Mouse (Mus musculus) hindbrain, embryonic 15.5 days (tissue): ENCODE data around the gene Nop16. TPM values are rescaled to one million over a fixed set of nuclear protein-coding genes. Genes with fewer than 3 reads are reported as not detected.
"Not testable (repeated sequence)": the region's sequence is repeated elsewhere in the genome, so short reads cannot be mapped to it uniquely, and the experiment has no call there.

Source experiments
- ATAC-seq: fragments of 200-750 bp; cut with Nextera tagmentation; 2 replicates; pipeline ENCODE4 v1.8.0; 2017; ENCODE audit warnings: low read depth, moderate number of reproducible peaks, moderate TSS enrichment; ENCODE audit not compliant: low FRiP score
- H3K27ac ChIP-seq: fragments of 300-500 bp; sonication (generic); replicated peaks from 2 replicates; pipeline ENCODE4 v1.5.1; 2015; ENCODE audit warnings: mild to moderate bottlenecking, inconsistent platforms
- H3K27me3 ChIP-seq: fragments of 300-500 bp; sonication (generic); 2 replicates; pipeline ENCODE4 v1.6.1; 2015; ENCODE audit warnings: control low read depth, inconsistent platforms
- H3K36me3 ChIP-seq: fragments of 300-500 bp; sonication (generic); 2 replicates; pipeline ENCODE4 v1.6.1; 2015; ENCODE audit warnings: control low read depth, inconsistent platforms
- H3K4me1 ChIP-seq: fragments of 300-500 bp; sonication (generic); replicated peaks from 2 replicates; pipeline ENCODE4 v1.6.1; 2015; ENCODE audit warnings: control low read depth, inconsistent platforms
- H3K4me2 ChIP-seq: fragments of 300-500 bp; sonication (generic); 2 replicates; pipeline ENCODE4 v1.6.1; 2015; ENCODE audit warnings: moderate library complexity, mild to moderate bottlenecking, inconsistent platforms
- H3K4me3 ChIP-seq: fragments of 300-500 bp; sonication (generic); 2 replicates; pipeline ENCODE4 v1.5.1; 2015; ENCODE audit warnings: mild to moderate bottlenecking, inconsistent platforms
- H3K9ac ChIP-seq: fragments of 300-500 bp; sonication (generic); 2 replicates; pipeline ENCODE4 v1.6.1; 2015; ENCODE audit warnings: inconsistent platforms
- H3K9me3 ChIP-seq: fragments of 300-500 bp; sonication (generic); 2 replicates; pipeline ENCODE4 v1.6.1; 2016; ENCODE audit warnings: control low read depth, inconsistent platforms
- WGBS: fragments of 180-500 bp; shearing (Covaris S2); methylation state at CpG from one replicate; pipeline ENCODE4 v1.1.7; 2015; 5-methylcytosine and 5-hydroxymethylcytosine counted together
- polyA plus RNA-seq: library from polyadenylated mRNA; unstranded; fragments of >200 nt; fragmentation: Nextera tagmentation; extraction: Ambion mirVana; gene quantifications from 2 replicates; pipeline ENCODE4 v1.2.1, GENCODE M21; 2015

The Nop16 gene
- 58.0 and 62.0 TPM in 2 replicates for polyA plus RNA-seq

GRCm38 (mm10) chr13:54589996-54590951 is at the start of gene Nop16, which contains the start of gene Higd2a:
Nop16 (minus strand) TSS chr13:54590090.
Higd2a (plus strand) TSS chr13:54590207.
- H3K27me3 ChIP-seq, result no peaks in the 10 kb centered on the region
- peaks cover 33% of the 10 kb centered on the region for H3K4me1 ChIP-seq
- ATAC-seq, result peak; percentile 97
- peaks cover 16% of the 10 kb centered on the region for H3K36me3 ChIP-seq
- H3K4me3 ChIP-seq, result peak within 1 kb of the TSS; percentile 95
- under 1% methylated on average over 51 of the region's 51 CpGs for WGBS
- peak within 1 kb of the TSS; percentile 77 for H3K4me2 ChIP-seq
- H3K9ac ChIP-seq, result peak within 1 kb of the TSS; percentile 97
- no peaks in the 10 kb centered on the region for H3K9me3 ChIP-seq
- H3K27ac ChIP-seq, result peak within 1 kb of the TSS; percentile 96

- Histone ChIP-seq H3K4me2 (no peak overlapping the region), H3K4me1 (no peaks in the 10 kb centered on the region), H3K4me3 (no peak overlapping the region), H3K27me3 (no peaks in the 10 kb centered on the region), H3K36me3 (peaks cover 10% of the 10 kb centered on the region), H3K9ac (no peak overlapping the region), H3K27ac (no peak overlapping the region), H3K9me3 (no peaks in the 10 kb centered on the region)
- 94% methylated on average over 3 of the region's 3 CpGs for WGBS
- no peak for ATAC-seq
Measured at GRCm38 (mm10) chr13:54635011-54635410, 45.1 kb upstream of the Nop16 start.

DNA sequence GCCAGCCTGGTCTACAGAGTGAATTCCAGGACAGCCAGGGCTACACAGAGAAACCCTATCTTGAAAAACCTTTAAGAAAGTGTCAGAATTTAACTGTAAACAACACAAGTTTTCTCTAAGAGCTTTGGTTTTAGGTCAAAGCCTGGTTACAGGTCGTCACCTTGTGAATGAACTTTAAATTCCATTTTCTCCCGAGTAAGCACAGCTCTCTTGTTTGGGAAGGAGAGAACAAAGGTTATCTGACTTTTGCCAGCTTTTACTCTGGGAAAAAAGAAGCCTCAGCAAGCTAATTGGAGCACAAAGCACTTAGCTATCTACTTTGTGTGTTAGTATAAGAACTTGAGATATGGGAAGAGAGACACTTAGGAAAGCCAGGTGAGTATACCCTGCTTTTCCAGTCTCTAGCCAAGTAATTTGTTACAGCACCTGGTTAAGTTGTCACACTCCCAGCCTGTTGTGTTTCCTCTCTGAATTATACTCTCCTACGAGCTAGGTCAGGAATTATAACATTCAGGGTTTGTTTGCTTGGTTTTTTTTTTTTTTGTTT is 42.9 kb upstream of the Nop16 start:
- Histone ChIP-seq H3K4me2 (no peak overlapping the region), H3K9me3 (no peaks in the 10 kb centered on the region), H3K27me3 (no peaks in the 10 kb centered on the region), H3K4me1 (no peaks in the 10 kb centered on the region), H3K27ac (no peak overlapping the region), H3K36me3 (peaks cover 3% of the 10 kb centered on the region; the same call in 1 of the 2 replicates), H3K4me3 (no peak overlapping the region), H3K9ac (no peak overlapping the region)
- no peak for ATAC-seq
- WGBS, result 78% methylated on average over 3 of the region's 3 CpGs

- Histone ChIP-seq H3K4me1 (peaks cover 8% of the 10 kb centered on the region; the same call in 1 of the 2 replicates), H3K36me3 (no peaks in the 10 kb centered on the region), H3K9ac (no peak overlapping the region), H3K4me3 (no peak overlapping the region), H3K27ac (no peak overlapping the region), H3K9me3 (no peaks in the 10 kb centered on the region), H3K27me3 (no peaks in the 10 kb centered on the region), H3K4me2 (no peak overlapping the region)
- ATAC-seq, result no peak
- WGBS, result 87% methylated on average over 4 of the region's 4 CpGs
Measured at GRCm38 (mm10) chr13:54629128-54629527, 39.2 kb upstream of the Nop16 start.

- 2% methylated on average over 27 of the region's 27 CpGs for WGBS
- Histone ChIP-seq H3K36me3 (no peaks in the 10 kb centered on the region), H3K4me1 (peaks cover 25% of the 10 kb centered on the region), H3K27me3 (no peaks in the 10 kb centered on the region), H3K4me2 (peak overlapping the region; percentile 95), H3K9me3 (no peaks in the 10 kb centered on the region), H3K27ac (peak overlapping the region; percentile 94), H3K9ac (peak overlapping the region; percentile 93), H3K4me3 (peak overlapping the region; percentile 98)
- peak; percentile 80 for ATAC-seq
Measured at GRCm38 (mm10) chr13:54621960-54622521, 32.2 kb upstream of the Nop16 start.

DNA sequence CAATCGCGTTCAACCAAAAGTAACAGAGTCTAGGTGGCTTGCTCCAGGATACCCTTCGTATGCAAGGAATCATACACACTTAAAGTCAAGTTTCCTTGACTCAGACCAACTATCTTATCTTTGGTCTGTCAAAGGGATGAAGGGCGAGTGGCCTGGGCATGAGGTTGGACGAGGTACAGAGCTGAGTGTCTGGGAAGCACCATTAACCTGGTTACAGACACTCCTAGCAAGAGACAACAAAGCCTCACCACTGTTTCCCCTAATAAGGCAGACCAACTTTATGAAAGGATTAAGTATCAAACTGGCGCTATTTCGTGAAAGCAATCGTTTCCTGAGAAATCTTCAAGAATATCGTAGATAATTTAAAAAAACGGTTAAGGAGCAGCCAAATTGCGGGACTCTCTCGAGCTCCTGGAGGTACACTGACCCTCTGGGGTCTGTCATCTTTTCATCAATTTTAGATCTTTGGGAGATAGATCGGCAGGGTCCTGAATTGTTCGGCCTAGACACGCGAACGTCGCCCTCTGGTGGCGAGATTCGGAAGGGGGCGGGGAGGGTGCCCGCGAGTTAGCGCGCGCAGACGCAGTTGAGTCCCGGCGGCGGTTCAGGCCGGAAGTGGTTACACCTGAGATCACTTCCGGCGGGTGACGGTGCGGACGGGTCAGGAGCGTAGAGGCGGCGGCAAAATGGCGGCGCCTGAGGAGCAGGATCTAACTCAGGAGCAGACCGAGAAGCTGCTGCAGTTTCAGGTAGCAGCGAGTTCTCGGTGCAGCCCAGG is 31.5 kb upstream of the Nop16 start, which contains the start of gene Faf2:
TSS of gene Faf2 (plus strand) at position 630 of the 778 bp plus-strand sequence.
- Histone ChIP-seq H3K36me3 (no peaks in the 10 kb centered on the region), H3K27ac (peak within 1 kb of the TSS; percentile 94), H3K9ac (peak within 1 kb of the TSS; percentile 93), H3K4me2 (peak within 1 kb of the TSS; percentile 95), H3K4me3 (peak within 1 kb of the TSS; percentile 98), H3K4me1 (peaks cover 25% of the 10 kb centered on the region), H3K9me3 (no peaks in the 10 kb centered on the region), H3K27me3 (no peaks in the 10 kb centered on the region)
- peak; percentile 97 for ATAC-seq
- 11% methylated on average over 44 of the region's 44 CpGs for WGBS

DNA sequence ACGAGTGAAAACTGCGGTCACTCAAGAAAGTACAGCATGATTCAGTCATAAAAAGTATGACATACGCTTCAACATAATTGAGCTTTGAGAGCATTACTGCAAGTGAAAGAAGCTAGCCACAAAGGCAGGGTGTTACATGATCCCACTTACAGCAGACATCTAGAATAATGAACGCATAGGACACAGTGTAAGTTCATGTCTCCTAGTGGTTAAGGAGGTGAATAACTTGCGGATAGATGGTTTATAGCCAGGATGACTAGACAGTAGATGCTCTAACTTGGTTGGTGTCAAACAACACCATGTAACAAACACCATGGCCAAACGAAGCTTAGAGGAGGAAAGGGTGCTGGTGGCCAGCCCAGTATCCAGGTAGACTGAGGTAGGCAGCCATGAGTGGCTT is 27.1 kb upstream of the Nop16 start:
- Histone ChIP-seq H3K4me1 (no peaks in the 10 kb centered on the region), H3K27ac (no peak overlapping the region), H3K27me3 (no peaks in the 10 kb centered on the region), H3K4me3 (no peak overlapping the region), H3K9me3 (no peaks in the 10 kb centered on the region), H3K4me2 (no peak overlapping the region), H3K9ac (no peak overlapping the region), H3K36me3 (no peaks in the 10 kb centered on the region)
- no peak for ATAC-seq
- 77% methylated on average over 6 of the region's 6 CpGs for WGBS

GRCm38 (mm10) chr13:54616307-54616706 is 26.4 kb upstream of the Nop16 start:
- Histone ChIP-seq H3K4me1 (peaks cover 5% of the 10 kb centered on the region; the same call in 1 of the 2 replicates), H3K27ac (no peak overlapping the region), H3K9me3 (no peaks in the 10 kb centered on the region), H3K9ac (no peak overlapping the region), H3K27me3 (no peaks in the 10 kb centered on the region), H3K4me2 (no peak overlapping the region), H3K36me3 (no peaks in the 10 kb centered on the region), H3K4me3 (no peak overlapping the region)
- WGBS, result 86% methylated on average over 8 of the region's 8 CpGs
- ATAC-seq, result no peak

DNA sequence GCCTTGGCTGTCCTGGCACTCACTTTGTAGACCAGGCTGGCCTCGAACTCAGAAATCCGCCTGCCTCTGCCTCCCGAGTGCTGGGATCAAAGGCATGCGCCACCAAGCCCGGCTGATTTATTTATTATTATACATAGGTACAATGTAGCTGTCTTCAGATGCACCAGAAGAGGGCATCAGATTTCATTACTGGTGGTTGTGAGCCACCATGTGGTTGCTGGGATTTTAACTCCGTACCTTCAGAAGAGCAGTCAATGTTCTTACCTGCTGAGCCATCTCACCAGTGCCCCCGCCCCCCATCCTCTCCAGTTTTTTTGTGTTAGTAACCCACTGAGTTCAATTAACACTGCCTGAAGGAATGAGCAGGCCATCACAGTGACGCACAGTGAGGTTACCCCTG is 23.3 kb upstream of the Nop16 start:
- H3K27ac ChIP-seq, H3K9me3 ChIP-seq, H3K4me2 ChIP-seq, ATAC-seq, H3K4me3 ChIP-seq, H3K27me3 ChIP-seq, H3K36me3 ChIP-seq, H3K9ac ChIP-seq: not testable (repeated sequence)
- WGBS, result 88% methylated on average over 8 of the region's 8 CpGs
- H3K4me1 ChIP-seq, result peaks cover 31% of the 10 kb centered on the region

- ATAC-seq, result peak; percentile 74
- Histone ChIP-seq H3K9me3 (no peaks in the 10 kb centered on the region), H3K27me3 (no peaks in the 10 kb centered on the region), H3K9ac (peak within 1 kb of the TSS; percentile 91), H3K4me2 (peak within 1 kb of the TSS; percentile 85), H3K27ac (peak within 1 kb of the TSS; percentile 88), H3K4me3 (peak within 1 kb of the TSS; percentile 81), H3K36me3 (0 out of 2 replicates have a peak, but pooled peaks cover 3% of the 10 kb centered on the region), H3K4me1 (peaks cover 33% of the 10 kb centered on the region)
- WGBS, result 1% methylated on average over 59 of the region's 66 CpGs
Measured at GRCm38 (mm10) chr13:54610972-54611754, 21.3 kb upstream of the Nop16 start, which contains the start of gene Cltb. Cltb (minus strand) TSS chr13:54611344.

DNA sequence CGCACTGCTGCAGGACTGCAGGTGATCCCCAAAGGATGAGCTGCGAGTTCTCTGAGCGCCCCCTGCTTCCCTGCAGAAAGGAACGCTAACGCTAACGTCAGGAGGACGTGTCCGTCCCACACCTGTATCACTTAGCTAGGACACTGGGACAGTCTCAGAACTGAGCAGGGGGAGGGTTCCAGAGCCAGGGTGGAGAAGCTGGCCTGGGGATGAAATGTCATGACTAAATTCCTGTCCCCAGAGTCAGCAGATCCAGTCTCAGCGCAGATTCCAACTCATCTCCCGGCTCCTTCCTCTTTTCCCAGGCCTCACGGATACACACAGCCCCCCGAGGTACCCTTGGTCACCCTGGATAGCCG is 20.7 kb upstream of the Nop16 start:
- Histone ChIP-seq H3K4me3 (peak overlapping the region; percentile 81), H3K27me3 (no peaks in the 10 kb centered on the region), H3K4me1 (peaks cover 33% of the 10 kb centered on the region), H3K4me2 (peak overlapping the region; percentile 85), H3K36me3 (0 out of 2 replicates have a peak, but pooled peaks cover 5% of the 10 kb centered on the region), H3K9me3 (no peaks in the 10 kb centered on the region), H3K9ac (peak overlapping the region; percentile 91), H3K27ac (peak overlapping the region; percentile 88)
- WGBS, result 5% methylated on average over 13 of the region's 13 CpGs
- ATAC-seq, result peak; percentile 19; the same call in 1 of the 2 replicates
